Mouse (Mus musculus) midbrain, embryonic 13.5 days (tissue): ENCODE data around the gene Cox4i2. TPM values are rescaled to one million over a fixed set of nuclear protein-coding genes. Genes with fewer than 3 reads are reported as not detected.
A peak's percentile ranks its signal among the peaks of the same experiment; 100 is the strongest.

ENCODE experiments used
- ATAC-seq: fragments of 200-750 bp; cut with Nextera tagmentation; 2 replicates; pipeline ENCODE4 v1.8.0; 2017; ENCODE audit warnings: mild to moderate bottlenecking, moderate TSS enrichment, moderate library complexity
- H3K27ac ChIP-seq: fragments of 300-500 bp; sonication (generic); 2 replicates; pipeline ENCODE4 v1.5.1; 2015; ENCODE audit warnings: inconsistent platforms, mild to moderate bottlenecking, moderate library complexity
- H3K27me3 ChIP-seq: fragments of 300-500 bp; sonication (generic); 2 replicates; pipeline ENCODE4 v1.6.1; 2015; ENCODE audit warnings: mild to moderate bottlenecking, inconsistent platforms
- H3K36me3 ChIP-seq: fragments of 300-500 bp; sonication (generic); 2 replicates; pipeline ENCODE4 v1.6.1; 2015; ENCODE audit warnings: mild to moderate bottlenecking, inconsistent platforms
- H3K4me1 ChIP-seq: fragments of 300-500 bp; sonication (generic); replicated peaks from 2 replicates; pipeline ENCODE4 v1.6.1; 2015; ENCODE audit warnings: inconsistent platforms
- H3K4me2 ChIP-seq: fragments of 300-500 bp; sonication (generic); replicated peaks from 2 replicates; pipeline ENCODE4 v1.6.1; 2015; ENCODE audit warnings: moderate library complexity, mild to moderate bottlenecking, inconsistent platforms
- H3K4me3 ChIP-seq: fragments of 300-500 bp; sonication (generic); replicated peaks from 2 replicates; pipeline ENCODE4 v1.5.1; 2015; ENCODE audit warnings: mild to moderate bottlenecking, inconsistent platforms
- H3K9ac ChIP-seq: fragments of 300-500 bp; sonication (generic); replicated peaks from 2 replicates; pipeline ENCODE4 v1.6.1; 2015; ENCODE audit warnings: mild to moderate bottlenecking, inconsistent platforms
- H3K9me3 ChIP-seq: fragments of 300-500 bp; sonication (generic); 2 replicates; pipeline ENCODE4 v1.6.1; 2016; ENCODE audit warnings: mild to moderate bottlenecking, inconsistent platforms
- WGBS: fragments of 180-500 bp; shearing (Covaris S2); methylation state at CpG from one replicate; pipeline ENCODE4 v1.1.7; 2015; 5-methylcytosine and 5-hydroxymethylcytosine counted together
- polyA plus RNA-seq: library from polyadenylated mRNA; unstranded; fragments of >200 nt; fragmentation: Nextera tagmentation; extraction: Ambion mirVana; gene quantifications from 2 replicates; pipeline ENCODE4 v1.2.1, GENCODE M21; 2015

Cox4i2 gene
- polyA plus RNA-seq, 1 experiment from 2014 or later, result 5.5 TPM

DNA sequence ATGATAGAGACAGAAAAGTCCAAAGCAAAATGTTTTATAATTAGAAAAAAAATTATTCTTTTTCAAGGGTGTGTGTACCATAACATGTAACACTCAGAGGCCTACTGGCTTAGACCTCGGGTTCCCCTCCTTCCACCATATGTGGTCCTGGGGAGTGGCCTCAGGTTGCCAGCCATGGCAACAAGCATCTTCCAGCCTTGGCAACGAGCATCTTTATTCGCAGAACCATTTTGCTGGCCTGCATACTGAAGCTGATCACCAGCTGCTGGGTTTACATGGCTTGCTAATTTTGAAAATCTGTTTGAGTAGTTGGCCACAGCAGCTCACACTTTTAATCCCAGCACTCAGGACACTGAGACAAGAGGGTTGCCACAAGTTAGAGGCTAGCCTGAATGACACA is 22.0 kb downstream of the Cox4i2 start:
- no peaks in the 10 kb centered on the region for H3K27me3 ChIP-seq
- ATAC-seq, result no peak
- H3K36me3 ChIP-seq, result peaks cover 20% of the 10 kb centered on the region
- H3K27ac ChIP-seq, result no peak overlapping the region
- WGBS, result 85% methylated on average over 3 of the region's 3 CpGs
- H3K4me3 ChIP-seq, result no peak overlapping the region
- no peaks in the 10 kb centered on the region for H3K9me3 ChIP-seq
- no peaks in the 10 kb centered on the region for H3K4me1 ChIP-seq
- H3K4me2 ChIP-seq, result no peak overlapping the region
- no peak overlapping the region for H3K9ac ChIP-seq

DNA sequence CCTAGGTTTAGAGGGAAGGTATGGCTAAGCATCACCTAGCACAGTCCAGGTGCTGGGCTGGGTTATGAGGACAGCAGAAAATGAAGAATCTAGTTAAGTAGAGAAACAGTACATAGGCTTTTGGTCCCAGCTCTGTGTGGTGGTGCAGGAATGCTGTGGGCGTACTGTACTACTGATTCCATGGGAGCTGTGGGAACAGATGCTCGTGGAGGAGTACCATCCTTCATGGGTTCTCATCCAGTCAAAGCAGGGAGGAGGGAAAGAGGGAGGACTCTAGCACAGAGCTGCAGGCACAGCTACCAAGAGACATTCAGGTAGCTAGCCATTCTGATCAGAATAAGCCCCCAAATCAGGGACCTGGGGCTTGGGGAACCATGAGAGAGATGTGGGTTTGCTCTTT is 22.5 kb downstream of the Cox4i2 start:
- Histone ChIP-seq H3K27me3 (no peaks in the 10 kb centered on the region), H3K4me3 (no peak overlapping the region), H3K27ac (no peak overlapping the region), H3K4me2 (no peak overlapping the region), H3K4me1 (no peaks in the 10 kb centered on the region), H3K9me3 (no peaks in the 10 kb centered on the region), H3K9ac (no peak overlapping the region), H3K36me3 (peaks cover 24% of the 10 kb centered on the region)
- 91% methylated on average over 2 of the region's 2 CpGs for WGBS
- no peak for ATAC-seq

DNA sequence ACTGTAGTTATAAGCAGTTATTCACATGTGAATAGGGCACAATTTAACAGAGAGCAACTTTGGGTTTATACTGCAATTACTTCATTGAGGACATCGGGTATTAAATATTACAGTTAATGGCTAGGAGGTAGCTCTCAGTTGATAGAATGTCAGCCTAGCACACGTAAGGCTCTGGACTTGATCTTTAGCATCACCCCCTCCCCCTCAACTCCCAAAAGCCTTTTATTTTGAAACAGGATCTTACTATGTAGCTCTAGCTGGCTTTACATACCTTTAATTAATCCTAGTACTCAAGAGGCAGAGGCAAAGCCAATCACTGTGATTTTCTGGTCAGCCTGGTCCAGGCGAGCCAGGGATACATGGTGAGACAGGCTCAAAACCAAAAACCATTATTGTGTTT is 23.1 kb downstream of the Cox4i2 start:
- 93% methylated on average over 3 of the region's 3 CpGs for WGBS
- no peak overlapping the region for H3K9ac ChIP-seq
- H3K27me3 ChIP-seq, result no peaks in the 10 kb centered on the region
- no peak overlapping the region for H3K4me3 ChIP-seq
- ATAC-seq, result no peak
- no peak overlapping the region for H3K4me2 ChIP-seq
- H3K4me1 ChIP-seq, result no peaks in the 10 kb centered on the region
- peaks cover 30% of the 10 kb centered on the region for H3K36me3 ChIP-seq
- H3K27ac ChIP-seq, result no peak overlapping the region
- no peaks in the 10 kb centered on the region for H3K9me3 ChIP-seq

DNA sequence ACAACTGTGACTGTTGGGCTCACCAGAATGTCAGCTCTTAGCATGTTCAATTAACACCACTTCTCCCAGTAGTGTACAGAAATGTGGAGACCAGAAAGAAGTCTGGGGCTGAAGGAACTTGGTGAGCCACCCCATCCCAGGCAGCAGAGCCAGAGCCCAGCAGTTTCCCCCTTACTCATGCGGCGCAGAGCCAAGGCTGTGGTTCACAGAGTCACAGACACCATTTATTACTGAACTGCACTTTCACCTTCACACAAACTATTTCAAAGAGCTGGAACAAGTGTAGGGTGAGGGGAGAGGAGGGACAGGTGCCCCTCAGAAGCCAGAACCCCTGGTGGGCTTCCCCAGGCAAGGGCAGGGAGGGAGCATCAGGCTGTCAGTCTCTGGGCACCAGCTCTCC is 26.5 kb downstream of the Cox4i2 start:
- WGBS, result 92% methylated on average over 2 of the region's 2 CpGs
- H3K4me3 ChIP-seq, result no peak overlapping the region
- peaks cover 33% of the 10 kb centered on the region for H3K36me3 ChIP-seq
- H3K27ac ChIP-seq, result no peak overlapping the region
- H3K4me1 ChIP-seq, result no peaks in the 10 kb centered on the region
- H3K4me2 ChIP-seq, result no peak overlapping the region
- no peaks in the 10 kb centered on the region for H3K9me3 ChIP-seq
- no peak for ATAC-seq
- H3K27me3 ChIP-seq, result no peaks in the 10 kb centered on the region
- no peak overlapping the region for H3K9ac ChIP-seq

DNA sequence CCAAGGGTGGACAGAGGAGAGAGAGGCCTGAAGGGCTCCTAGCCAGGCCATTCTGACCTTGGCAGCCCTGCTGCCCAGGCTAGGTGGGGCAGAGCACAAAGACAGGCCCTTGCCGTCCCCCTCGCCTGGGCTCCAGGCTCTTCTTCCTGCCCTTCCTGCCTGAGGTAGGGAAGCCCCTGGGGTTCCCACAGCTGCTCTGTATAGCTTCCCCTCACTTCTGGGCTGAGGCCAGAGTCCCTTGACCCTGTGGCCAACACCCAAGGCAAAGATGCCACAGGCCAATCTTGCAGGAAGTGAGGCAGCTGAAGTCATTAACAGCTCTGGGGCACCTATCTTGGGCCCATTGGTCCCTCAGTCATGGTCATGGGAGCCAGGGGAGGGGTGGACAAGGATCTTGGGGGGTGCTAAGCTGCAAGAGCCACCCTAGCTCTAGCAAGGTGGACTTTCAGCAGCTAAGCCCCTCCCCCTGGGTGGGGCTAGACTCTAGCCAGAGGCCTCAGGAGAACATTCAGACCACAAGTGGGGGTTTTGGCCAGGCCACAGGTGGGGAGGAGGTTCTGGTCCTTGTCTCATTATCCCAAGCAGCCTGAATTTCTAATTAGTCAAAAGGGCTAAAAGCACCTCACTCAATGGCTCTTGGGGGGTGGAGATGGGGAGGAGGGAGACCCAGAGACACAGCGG is 27.2 kb downstream of the Cox4i2 start:
- no peaks in the 10 kb centered on the region for H3K4me1 ChIP-seq
- H3K4me2 ChIP-seq, result no peak overlapping the region
- no peaks in the 10 kb centered on the region for H3K9me3 ChIP-seq
- no peak overlapping the region for H3K9ac ChIP-seq
- no peak overlapping the region for H3K27ac ChIP-seq
- WGBS, result 87% methylated on average over 3 of the region's 3 CpGs
- H3K36me3 ChIP-seq, result peaks cover 33% of the 10 kb centered on the region
- ATAC-seq, result peak; percentile 14; the same call in 1 of the 2 replicates
- no peak overlapping the region for H3K4me3 ChIP-seq
- no peaks in the 10 kb centered on the region for H3K27me3 ChIP-seq

DNA sequence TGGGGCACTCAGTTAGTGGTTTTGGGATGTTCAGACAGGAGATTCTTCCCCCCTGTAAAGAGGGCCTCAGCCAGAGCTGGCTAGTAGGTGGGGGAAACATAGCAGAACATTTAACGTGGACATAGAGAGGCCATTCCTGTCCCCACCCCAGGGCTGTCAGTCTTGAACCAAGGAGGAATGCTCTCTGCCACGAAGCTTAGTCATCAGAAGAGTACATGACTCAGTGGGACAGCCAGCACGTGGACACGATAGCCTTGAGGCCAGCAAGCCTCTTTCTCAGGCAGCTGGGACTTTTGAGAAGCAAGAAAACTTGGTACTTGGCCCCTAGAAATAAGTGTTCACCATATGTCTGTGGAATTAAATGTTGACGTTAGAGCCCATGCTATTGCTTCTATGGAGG is 28.7 kb downstream of the Cox4i2 start:
- 89% methylated on average over 5 of the region's 5 CpGs for WGBS
- Histone ChIP-seq H3K4me3 (no peak overlapping the region), H3K27me3 (no peaks in the 10 kb centered on the region), H3K9me3 (no peaks in the 10 kb centered on the region), H3K36me3 (peaks cover 33% of the 10 kb centered on the region), H3K4me1 (no peaks in the 10 kb centered on the region), H3K27ac (no peak overlapping the region), H3K4me2 (no peak overlapping the region), H3K9ac (no peak overlapping the region)
- no peak for ATAC-seq

DNA sequence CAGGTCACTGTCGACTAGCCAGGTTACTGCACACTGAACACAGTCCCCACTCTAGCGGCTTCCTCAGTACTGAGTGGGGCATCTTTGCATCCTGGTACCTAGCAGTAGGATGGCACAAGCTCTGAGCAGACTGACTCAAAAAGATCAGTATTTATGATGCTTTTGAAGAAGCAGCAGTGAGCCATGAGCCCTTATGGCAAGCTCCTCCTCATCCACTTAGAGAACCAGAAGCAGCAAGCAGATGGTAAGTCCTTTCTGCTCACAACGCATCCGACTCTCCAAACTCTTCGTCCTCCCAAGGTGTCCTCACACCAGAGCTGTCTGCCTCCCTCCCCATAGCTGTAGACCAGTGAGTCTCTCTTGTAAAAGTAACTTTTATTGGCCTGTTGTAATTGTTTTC is 29.3 kb downstream of the Cox4i2 start:
- no peak overlapping the region for H3K4me2 ChIP-seq
- H3K9me3 ChIP-seq, result no peaks in the 10 kb centered on the region
- H3K36me3 ChIP-seq, result peaks cover 33% of the 10 kb centered on the region
- no peak for ATAC-seq
- WGBS, result 95% methylated on average over 5 of the region's 5 CpGs
- no peaks in the 10 kb centered on the region for H3K4me1 ChIP-seq
- no peaks in the 10 kb centered on the region for H3K27me3 ChIP-seq
- no peak overlapping the region for H3K9ac ChIP-seq
- H3K27ac ChIP-seq, result no peak overlapping the region
- no peak overlapping the region for H3K4me3 ChIP-seq

DNA sequence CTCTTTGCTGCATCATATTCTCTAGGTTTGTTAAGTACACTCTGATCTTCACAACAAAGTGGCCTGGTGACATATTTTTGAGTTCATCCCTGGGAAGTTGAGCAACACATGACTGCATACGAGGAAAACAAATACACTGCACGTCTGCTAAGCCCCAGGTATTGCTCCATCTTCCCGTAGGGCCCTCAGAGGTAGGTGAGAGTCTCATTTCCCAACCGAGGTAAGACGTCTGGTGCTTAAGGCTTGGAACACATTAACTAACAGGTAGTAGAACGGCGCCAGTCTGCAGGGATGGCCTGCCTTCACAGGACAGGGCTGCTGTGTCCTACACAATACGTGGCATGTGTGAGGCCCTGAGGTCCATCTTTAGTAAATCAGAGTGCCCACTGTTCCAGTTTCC is 30.7 kb downstream of the Cox4i2 start:
- no peak for ATAC-seq
- Histone ChIP-seq H3K4me1 (peaks cover 13% of the 10 kb centered on the region), H3K4me2 (no peak overlapping the region), H3K4me3 (no peak overlapping the region), H3K9me3 (no peaks in the 10 kb centered on the region), H3K27me3 (no peaks in the 10 kb centered on the region), H3K9ac (no peak overlapping the region), H3K27ac (no peak overlapping the region), H3K36me3 (peaks cover 26% of the 10 kb centered on the region)
- 97% methylated on average over 8 of the region's 8 CpGs for WGBS

DNA sequence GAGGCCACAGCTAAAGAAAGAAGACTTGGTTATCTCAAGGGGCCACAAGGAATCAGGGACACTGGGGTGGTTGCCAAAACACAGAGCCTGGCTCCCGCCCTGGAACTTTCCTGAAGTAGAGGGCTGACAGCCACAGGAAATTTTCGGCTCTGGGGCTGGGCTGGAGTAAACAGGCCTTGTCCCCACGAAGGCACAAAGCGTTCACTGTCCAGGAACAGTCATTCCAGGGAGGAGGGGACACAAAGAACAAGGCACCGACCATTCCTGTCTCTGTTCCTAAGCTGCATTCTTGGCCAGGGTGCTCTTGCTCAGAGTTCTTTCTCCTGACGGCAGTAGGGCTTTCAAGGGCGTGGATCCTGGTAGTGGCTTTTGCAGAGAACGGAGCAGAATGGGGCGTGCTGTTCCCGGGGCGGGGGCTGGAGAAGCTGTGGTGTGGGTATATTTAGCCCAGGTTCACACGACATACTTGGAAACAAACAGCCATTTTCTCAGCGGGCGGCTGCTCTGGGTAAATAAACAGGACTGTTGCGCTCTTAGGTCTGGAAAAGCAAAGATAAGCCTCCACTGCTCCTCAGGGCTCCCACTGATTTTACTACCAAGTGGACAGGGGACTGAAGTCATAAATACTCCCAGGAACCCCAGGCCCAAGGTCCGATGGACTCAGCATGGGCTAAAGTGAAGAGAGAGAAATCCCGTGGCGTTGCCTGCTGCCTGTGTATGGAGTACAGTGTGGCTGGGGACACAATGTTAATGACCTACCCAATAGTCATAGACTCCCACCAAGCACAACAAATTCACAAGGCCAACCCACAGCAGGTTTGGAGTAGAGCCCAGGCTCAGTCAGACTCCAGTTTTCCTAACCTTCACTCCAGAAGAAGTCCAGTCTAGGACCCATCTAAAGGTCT is 31.7 kb downstream of the Cox4i2 start:
- Histone ChIP-seq H3K9me3 (no peaks in the 10 kb centered on the region), H3K27ac (0 out of 2 replicates have a peak overlapping the region, but pooled peaks have one; percentile 36), H3K4me1 (peaks cover 15% of the 10 kb centered on the region), H3K36me3 (peaks cover 17% of the 10 kb centered on the region), H3K9ac (no peak overlapping the region), H3K4me2 (no peak overlapping the region), H3K27me3 (no peaks in the 10 kb centered on the region), H3K4me3 (no peak overlapping the region)
- ATAC-seq, result no peak
- WGBS, result 80% methylated on average over 18 of the region's 18 CpGs

DNA sequence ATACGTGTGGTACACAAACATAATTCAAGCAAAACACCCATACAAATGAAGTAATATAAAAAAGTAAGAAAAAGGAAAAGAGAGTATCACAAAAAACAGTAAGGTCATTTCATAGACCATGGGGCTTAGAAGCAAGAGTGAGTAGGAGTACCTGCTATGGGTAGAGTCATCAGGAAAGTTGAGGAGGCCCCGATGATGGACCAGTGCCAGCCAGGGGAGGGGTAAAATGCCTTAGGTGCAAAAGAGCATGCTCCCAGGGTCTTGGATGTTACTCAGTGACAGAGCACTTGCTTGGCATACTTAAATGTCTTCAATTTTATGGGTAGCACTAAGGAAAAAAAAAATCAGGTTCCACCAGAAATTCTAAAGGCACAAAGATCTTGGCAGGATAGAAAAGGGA is 33.2 kb downstream of the Cox4i2 start:
- WGBS, result 96% methylated on average over 2 of the region's 2 CpGs
- H3K9ac ChIP-seq, result no peak overlapping the region
- H3K27me3 ChIP-seq, result no peaks in the 10 kb centered on the region
- no peaks in the 10 kb centered on the region for H3K9me3 ChIP-seq
- H3K27ac ChIP-seq, result no peak overlapping the region
- peaks cover 2% of the 10 kb centered on the region; the same call in 1 of the 2 replicates for H3K36me3 ChIP-seq
- no peak for ATAC-seq
- H3K4me2 ChIP-seq, result no peak overlapping the region
- H3K4me1 ChIP-seq, result peaks cover 15% of the 10 kb centered on the region
- no peak overlapping the region for H3K4me3 ChIP-seq

DNA sequence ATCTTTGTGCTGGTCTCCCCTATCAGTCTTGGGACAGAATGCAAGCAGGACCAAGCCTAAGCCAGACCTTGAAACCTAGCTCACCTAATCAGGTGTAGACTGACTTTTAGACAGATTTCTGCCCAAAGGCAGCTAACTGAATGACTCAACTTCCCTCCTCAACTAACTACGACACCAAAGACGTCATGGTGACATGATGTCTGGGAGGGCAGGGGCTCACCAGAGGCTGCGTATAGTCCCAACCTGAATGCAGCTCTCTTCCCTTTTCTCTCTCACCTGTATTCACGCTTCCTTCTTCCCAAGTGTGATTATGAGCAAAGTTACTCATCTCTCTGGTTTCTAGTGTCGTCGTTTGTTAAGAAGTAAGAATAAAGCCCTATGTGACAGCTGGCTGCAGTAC is 33.6 kb downstream of the Cox4i2 start:
- H3K27me3 ChIP-seq, result no peaks in the 10 kb centered on the region
- no peak overlapping the region for H3K27ac ChIP-seq
- peaks cover 15% of the 10 kb centered on the region for H3K4me1 ChIP-seq
- H3K9me3 ChIP-seq, result no peaks in the 10 kb centered on the region
- H3K4me3 ChIP-seq, result no peak overlapping the region
- no peak for ATAC-seq
- H3K9ac ChIP-seq, result no peak overlapping the region
- 96% methylated on average over 6 of the region's 6 CpGs for WGBS
- no peak overlapping the region for H3K4me2 ChIP-seq
- no peaks in the 10 kb centered on the region for H3K36me3 ChIP-seq

DNA sequence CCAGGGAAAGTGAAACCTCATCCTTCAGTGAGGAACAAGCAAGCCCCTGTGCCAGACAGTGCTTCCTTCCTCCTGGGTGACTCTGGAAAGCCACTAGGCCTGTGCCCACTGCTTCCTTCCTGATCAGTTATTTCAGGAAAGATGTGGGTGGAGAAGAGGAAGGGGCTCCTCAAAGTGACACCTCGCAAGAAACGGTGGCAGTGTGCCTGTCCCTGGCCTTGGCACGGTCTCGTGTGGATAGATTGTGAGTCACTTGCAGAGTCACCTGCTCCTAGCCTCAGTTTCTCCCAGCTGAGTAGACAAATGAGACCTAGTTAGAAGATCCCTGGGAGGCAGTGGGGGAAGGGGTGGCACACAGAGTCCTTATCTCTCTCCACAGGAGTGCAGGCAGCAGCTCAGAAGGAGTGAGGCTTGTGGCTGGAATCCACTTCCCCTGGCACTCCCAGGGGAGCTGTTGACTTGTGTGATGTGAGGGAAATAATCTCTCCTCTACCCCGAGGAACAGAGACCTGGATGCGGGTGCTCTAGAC is 35.0 kb downstream of the Cox4i2 start:
- no peak overlapping the region for H3K4me3 ChIP-seq
- peak; percentile 14; the same call in 1 of the 2 replicates for ATAC-seq

More for the DNA sequence above, 35.0 kb downstream of the Cox4i2 start:
- Histone ChIP-seq H3K27me3 (no peaks in the 10 kb centered on the region), H3K4me2 (no peak overlapping the region), H3K36me3 (no peaks in the 10 kb centered on the region), H3K9me3 (no peaks in the 10 kb centered on the region), H3K4me1 (peaks cover 15% of the 10 kb centered on the region), H3K27ac (peak overlapping the region; percentile 46; the same call in 1 of the 2 replicates), H3K9ac (no peak overlapping the region)
- 80% methylated on average over 6 of the region's 6 CpGs for WGBS
